Mouse (Mus musculus): ENCODE results near the gene Sla2.
"Not testable (repeated sequence)": the region's sequence is repeated elsewhere in the genome, so short reads cannot be mapped to it uniquely, and the experiment has no call there.

Sla2 gene

DNA sequence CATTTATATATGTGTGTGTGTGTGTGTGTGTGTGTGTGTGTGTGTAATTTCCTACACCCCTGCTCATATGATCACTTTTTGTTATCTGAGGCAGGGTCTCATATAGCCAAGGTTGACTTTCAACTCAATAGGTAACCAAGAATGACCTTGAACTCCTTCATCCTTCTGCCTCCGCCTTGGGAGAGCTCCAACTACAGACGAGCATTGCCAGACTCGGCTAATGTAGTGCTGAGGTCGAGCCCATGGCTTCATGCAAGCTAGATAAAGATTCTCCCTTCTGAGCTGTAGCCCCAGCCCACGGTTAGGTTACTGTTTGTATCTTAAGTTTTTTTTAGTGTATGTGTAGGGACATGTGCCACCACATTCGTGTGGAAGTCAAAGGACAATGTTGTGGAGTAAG, 14.9 kb upstream of the Sla2 start:
- no peak for DNase-seq (ENCODE audit: low read depth, low spot score)

DNA sequence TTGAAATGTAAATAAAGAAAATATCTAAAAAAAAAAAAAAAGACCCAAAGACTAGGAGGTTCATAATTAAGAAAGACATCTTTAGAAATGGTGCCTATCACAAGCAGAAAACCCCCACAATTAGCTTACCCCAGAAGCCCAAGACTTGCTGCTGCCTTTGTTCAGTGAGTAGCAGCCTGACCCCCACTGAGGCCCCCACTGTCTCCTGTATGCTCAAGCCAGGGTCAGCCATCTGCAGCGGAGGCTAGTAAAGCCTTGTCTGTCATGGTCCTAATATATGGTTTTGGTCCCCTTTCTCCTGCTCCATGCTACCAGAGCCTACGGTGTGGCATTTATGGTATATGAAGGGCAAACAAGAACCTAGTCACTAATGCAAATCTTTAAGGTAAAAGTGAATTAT, 14.4 kb upstream of the Sla2 start:
- no peak for DNase-seq (ENCODE audit: low read depth, low spot score)

DNA sequence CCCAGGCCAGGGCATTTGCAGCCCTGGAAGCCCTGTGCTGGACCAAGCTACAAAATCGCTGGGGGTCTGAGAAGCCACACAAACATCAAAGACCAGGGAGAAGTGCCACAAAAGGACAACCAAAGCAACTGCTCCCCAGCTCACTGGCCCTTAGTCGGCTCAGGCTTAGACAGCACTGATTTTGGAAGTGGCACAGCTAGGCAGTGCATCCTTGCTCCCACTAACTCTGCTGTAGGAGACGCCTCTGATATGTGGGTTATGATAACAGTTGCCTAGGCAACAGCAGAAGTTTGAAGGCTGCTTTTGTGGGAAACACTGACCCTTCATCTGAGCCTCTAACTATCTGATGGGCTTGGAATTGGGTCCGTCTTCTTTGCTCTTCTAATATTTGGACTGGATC, 12.2 kb upstream of the Sla2 start:
- DNase-seq (ENCODE audit: low read depth, low spot score): no peak

DNA sequence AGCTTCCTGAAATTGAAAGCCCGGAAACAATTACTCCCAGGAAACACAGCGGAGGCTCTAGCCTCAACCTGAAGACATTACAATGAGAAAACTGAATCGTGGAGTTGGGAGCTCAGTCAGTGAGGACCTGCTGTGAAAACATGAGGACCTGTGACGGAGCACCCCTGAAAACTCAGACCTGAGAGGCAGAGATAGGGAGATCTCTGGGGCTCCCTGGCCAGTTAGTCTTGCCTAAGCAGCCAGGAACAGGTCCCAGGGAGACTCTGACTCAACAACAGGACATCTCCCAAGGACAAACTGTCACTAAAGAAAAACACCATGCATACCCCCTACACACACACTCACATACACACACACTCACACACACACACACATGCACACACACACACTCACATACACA, 11.4 kb upstream of the Sla2 start:
- DNase-seq (ENCODE audit: low read depth, low spot score): no peak

DNA sequence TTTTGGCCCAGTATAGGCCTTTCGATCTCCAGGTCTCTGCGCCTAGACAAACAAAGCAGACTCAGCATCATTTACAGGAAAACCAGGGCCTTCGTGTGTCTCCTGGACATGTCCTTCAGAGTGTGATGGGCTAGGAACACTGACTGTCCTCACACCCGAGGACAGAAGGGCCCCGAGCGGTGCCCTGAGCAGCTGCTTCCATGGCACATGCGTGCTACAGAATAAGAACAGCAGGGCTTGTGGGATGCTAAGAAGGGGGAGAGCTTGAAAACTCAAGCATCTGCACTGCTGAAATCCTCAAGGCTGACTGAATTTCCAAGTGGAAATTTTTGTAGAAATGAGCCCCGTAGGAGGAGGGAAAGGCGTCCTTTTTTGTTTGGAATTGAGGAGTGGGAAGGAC, 10.0 kb upstream of the Sla2 start:
- no peak for DNase-seq (ENCODE audit: low read depth, low spot score)

DNA sequence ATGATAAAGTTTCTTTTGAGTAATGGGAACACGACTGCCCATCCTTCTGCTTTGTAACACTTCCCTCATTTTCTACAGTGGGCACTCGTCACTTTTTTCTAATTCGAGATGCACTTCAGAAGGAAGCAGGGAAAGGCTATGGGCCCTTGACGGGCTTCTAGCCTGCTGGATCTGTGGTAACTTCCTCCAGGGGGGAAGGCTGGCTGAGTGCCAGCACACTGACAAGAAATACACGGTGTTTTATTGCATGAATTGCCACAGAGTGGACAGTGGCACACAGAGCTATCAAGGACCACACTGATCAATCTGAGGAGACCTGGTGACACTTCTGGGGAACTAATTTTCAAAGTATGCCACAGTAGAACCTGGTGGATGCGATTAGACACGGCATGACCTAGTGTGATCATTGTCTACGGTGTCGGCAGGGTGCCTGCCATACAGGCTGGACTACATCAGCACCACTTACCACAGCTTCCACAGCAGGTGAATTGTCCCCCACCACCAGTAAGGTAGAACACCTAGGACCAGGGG, 9.5 kb upstream of the Sla2 start:
- DNase-seq (ENCODE audit: low read depth, low spot score): no peak

DNA sequence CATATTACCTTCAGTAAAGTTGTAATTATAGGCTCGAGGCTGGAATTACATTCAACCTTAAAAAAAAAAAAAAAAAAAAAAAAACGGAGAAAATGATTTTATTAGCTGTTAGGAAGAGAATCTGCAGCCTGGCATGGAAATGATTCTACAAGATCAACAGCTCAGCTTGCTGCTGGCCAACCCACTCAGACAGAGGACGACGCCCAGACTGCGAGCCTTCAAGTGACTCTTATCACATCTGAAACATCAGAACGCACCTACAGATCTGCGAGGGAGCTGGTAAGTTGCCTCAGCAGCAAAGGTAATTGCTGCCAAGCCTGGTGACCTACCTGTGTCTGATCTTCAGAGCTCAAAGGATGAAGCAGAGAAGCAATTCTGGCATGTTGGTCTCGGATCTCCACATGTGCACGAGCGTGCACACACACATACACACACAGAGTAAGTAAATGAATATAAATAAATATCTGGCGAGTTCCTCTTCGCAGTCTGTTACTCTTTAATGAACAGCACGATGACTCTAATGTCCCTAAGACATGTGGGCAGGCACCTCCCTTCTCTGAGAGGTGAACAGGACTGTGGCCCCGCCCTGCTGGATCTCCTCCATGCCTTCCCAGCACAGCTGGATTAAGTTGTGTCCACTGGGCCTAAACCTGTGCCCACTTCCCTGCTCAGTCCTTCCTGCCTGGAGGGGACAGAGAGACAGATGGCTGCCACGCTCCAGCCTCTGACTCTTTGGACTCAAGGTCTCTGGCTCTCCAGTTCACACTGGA, 7.7 kb upstream of the Sla2 start:
- no peak for DNase-seq (ENCODE audit: low read depth, low spot score)

DNA sequence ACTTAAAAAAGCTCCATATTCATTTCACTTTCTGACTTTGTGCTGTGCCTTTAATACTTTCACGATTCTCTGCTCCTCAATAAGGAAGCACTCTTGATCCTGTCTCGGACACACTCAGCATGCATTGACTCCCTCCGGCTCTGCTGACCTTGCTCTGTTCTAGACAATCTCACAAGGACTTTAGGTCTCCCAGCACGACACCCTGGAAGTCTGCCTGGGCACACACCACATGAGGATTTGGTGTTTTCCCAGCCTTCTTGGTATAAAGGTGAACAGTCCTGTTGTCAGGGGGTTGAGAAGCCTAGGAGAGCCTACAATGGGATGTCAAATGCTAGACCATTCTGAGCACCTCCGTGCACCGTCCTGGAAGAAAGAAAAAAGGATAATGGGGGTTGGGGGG, 5.8 kb upstream of the Sla2 start:
- DNase-seq (ENCODE audit: low read depth, low spot score): no peak

DNA sequence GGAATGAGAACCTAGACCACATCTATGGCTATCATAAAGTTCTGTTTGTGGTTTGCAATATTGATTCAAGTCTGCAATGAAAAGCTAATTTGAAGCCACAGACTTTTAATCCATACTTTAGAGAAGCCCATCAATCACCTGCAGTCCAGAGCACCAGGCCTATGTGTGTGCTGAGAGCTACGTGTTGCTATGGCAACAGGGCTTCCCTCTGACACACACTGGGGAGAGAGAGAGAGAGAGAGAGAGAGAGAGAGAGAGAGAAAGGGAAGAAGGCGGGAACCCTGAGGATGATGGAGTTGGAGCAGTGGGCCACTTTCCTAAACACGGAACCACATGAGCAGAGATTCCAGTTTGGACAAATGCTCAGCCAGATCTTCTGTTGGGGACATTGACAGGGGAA, 5.2 kb upstream of the Sla2 start:
- DNase-seq (ENCODE audit: low read depth, low spot score): peak; percentile 41

DNA sequence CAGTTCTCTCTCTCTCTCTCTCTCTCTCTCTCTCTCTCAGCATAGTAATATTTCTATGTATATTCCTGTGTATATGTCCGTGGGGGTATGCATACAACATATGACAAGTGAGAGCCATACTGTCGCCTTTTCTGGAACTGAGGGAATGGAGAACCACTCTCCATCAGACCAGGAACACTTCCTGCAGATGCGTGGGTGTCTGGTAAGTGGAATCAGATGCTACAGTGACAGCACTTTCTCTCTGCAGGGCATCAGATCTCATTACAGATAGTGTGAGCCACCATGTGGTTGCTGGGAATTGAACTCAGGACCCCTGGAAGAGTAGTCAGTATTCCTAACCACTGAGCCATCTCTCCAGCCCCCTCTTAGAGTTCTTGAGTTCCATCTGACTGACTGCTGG, 1.5 kb upstream of the Sla2 start:
- no peak for DNase-seq (ENCODE audit: low read depth, low spot score)

DNA sequence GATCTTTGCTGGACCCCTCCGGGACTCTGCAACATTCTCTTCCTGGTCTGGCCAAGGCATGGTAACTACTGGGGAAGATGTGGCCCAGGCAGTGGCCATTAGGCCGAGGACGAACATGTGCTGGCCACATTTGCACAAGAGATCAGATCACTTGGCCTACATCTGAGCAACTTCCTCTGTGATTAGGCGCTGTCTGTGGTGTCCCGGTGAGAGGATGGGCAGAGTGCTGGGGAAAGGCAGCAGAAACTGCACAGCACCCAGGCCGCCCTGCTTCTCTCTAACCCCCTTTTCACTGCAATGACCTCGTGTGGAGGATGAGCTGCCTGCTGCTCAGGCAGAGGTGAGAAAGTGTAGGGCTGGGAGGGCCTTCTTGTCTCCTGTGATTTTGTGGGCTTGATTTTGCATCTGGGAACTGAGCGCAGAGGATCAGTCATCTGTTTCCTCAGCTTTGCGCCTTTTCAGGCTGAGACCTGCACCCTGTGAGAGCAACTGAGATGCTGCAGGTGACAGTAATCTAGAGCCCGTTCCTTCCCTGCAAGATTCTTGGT, 834 bp downstream of the Sla2 start:
- DNase-seq (ENCODE audit: low read depth, low spot score): no peak

DNA sequence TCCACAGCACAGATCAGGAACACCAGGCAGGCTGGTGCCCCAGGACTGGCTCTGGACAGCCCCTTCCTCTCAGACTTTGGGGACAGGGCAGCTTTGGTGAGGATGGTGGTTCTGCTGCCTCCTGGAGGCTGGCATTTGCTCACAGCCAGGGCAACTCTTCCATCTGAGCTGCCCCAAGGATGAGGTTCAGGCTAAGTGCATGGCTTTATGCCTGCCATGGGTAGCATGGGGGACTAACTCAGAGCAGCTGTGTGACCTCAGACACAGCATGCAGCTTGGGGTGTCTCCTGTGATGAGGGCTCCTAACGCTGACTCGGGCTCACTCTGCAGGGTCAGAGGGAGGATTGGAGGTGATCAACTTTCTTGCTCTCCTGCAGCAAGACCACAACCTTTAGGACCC, 1.3 kb downstream of the Sla2 start:
- not testable (repeated sequence) for DNase-seq (ENCODE audit: low read depth, low spot score)

DNA sequence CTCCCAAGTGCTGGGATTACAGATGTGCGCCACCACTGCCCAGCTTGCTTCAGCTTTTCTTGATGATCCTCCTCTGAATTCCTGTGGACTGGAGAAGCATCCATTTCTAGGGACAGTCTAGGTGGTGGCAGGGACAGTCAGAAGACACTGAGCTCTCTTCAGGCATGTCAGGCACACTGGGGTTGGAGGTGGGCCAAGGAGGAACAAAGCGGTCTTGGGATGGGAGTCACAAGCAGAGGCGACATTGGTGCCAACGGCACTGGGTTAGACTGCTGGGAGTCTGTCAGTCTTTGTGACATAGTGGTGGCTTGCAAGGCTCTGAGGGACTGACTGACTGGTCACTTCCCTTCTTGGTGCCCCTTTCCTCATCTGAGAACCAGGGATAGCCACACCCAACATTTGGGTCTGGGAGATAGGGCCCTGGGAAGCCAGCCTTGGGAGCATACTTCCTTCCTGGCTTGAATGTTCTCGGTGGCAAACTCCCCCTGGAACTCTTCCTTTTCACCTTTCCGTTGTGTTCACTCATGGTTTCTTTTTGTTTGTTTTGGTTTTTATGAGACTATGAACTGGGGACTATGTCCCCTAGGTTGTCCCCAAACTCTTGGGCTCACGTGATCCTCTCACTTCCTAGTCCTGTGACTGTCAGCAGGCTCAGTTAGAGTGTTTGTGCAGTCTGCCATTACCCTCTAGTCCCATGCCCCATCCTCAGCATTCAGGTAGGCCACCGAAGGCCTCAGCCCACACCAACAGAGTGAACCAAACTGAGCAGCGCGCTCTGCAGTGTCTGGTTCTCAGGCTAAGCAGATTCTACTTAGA, 2.4 kb downstream of the Sla2 start:
- DNase-seq (ENCODE audit: low read depth, low spot score): no peak

DNA sequence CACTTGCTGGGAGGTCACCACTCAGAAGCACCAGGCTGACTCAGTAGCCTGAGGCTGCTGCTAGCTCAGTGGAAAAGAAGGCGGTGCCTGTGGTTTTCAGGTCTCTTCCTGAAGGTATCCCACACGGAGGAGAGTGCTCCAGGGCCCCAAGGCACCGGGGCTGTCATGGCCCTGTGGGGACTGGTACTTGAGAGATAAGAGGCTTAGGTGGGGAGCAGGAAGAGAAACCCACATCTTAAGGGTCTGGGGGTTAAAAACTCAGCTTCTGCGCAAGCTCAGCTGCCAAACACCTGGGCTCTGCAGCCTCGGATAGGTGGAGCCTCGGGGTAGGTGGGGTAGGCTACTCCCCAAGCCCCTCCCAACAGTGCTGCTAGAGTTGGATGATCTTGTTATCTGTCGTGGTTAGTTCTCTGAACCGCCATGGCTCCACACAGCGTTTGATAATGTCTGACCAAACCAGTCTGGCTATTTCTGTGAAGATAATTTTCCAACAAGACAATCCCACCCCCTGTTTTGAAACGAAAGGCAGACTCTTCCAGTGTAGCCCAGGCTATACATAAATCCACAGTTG, 4.5 kb downstream of the Sla2 start:
- no peak for DNase-seq (ENCODE audit: low read depth, low spot score)

DNA sequence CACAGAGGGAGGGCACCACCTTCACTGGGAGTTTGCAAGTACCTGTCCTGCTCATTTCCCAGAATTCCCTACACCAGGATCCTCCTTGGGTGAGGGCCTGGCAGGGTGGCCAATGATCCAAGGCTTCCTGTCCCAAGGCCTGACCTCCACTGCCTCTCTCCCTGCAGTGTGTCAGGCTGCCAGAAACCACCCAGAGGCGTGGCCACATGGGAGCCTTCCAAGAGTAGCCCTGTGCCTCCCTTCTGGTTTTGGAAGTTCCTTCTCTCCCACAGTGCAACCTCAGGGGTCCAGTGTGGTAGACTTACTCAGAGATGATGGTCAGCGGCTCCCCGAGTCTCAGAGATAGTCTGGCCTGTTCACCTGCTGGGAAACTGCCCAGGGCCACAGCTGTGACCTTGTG, 7.5 kb downstream of the Sla2 start:
- DNase-seq (ENCODE audit: low read depth, low spot score): no peak

DNA sequence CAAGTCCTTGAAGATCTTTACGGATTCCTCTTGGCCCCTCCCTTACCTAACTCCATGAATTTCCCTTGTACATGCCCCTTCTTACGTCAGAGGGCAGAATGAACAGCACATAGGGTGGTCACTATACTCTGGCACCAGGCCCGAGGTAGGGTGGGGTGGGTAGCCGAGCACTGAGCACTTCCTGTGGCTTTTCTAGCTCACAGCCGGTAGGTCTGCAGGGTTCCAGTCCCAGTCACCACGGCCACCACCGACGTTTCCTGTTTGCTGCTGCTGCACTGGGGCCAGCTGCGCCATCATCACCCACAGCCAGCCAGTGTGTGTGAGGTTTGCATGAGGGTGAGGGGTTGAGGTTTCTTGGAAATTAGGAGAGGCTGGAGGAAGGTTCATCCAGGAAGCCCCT, 9.3 kb downstream of the Sla2 start:
- DNase-seq (ENCODE audit: low read depth, low spot score): no peak

DNA sequence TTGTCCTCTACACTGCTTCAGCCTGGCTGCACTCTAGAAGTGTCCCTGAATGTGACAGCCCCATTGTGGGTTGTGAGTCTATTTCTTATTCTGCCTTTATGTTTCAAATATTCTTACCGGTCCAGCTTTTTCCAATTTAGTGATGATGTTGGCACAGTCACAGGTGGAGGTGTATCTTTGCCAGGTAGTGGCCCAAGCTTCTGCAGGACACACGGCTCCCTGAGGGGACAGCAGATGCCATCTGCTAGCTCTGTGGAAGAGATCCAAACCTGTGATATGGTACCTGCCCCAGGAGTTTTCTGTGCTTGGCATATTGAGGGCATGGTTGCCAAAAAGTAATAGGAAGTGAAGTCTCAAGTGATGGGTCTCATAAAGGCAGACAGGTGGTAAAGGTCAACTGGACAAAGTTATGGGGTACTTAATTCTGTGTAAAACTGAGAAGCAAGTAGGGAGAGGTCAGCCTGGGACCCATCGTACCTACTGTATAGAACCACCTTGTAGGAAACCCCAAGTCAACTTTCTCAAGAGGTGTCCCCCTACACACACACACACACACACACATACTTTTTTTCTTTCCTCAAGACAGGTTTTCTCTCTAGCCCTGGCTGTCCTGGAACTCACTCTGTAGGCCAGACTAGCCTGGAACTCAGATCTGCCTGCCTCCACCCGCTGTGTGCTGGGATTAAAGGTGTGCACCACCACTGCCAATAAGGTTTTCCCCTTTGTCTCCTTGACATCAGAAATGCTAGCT, 12.1 kb downstream of the Sla2 start:
- no peak for DNase-seq (ENCODE audit: low read depth, low spot score)

DNA sequence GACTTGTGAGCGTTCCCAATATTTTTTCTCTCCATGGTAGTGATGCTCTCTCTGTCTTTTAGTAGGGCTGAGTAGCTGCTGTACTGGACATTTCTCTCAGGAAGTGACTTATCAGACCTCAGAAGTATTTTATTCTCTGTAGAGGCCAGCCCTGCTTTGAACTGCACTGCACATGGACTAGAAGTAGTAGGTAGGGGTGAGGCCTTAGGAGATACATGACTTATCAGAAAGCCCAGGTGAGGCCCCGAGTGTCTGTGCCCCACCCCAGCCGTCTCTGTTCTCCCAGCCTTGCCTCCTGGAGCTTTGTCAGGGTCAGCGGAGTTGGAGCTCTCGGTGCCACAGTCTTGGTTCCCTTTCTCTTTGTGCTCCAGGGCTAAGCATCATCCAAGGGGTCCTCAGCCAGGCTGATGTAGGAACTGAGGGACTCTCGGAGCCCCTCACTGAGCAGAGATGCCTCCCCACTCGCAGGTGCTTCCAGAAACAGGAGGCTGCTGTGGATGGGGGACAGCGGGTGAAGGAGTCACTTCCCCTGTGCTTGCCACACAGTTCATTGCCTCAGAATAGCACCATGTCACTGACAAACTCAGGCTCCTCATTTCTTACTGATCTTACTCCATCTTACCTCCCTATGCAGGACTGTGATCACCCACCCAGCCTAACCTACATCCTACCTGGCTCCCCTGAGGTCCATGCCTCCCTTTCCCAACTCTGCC, 12.8 kb downstream of the Sla2 start:
- no peak for DNase-seq (ENCODE audit: low read depth, low spot score)

DNA sequence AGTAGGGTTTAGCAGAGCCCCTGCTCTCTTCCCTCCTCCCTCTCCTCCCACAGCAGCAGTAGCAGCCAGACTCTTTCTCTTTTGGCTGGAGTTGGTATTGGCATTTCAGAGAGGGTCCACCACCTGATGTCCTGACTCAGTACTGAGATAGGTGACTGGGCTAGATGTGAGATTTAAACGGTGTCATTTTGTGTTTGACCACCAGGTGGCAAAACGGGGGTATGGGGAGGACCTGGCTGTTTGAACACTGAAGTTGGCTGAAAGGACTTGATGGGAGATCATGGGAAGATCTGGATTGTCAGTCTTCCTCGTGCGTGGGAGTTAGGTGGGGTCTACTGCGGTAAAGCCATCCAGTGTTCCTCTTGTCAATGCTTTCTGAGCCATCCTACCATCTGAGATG, 13.4 kb downstream of the Sla2 start:
- peak; percentile 68 for DNase-seq (ENCODE audit: low read depth, low spot score)

DNA sequence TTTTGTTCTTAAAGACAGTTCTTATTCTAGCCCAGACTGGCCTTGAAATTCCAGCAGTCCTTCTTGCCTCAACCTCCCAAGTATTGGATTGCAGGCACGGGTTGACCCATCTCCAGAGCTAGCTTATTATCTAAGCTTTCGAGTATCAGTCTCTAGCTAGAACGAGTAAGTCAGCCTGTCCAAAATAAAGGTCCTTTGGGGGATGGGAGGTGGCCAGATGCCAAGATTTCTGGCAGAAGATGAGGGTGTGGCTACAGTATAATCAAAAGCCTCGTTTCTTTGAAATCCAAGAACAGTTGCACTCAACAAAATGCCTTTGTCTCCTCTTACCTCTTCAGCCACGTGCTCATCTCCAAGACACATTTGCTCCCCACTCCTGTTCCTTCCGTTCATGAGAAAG, 16.5 kb downstream of the Sla2 start:
- DNase-seq (ENCODE audit: low read depth, low spot score): no peak

DNA sequence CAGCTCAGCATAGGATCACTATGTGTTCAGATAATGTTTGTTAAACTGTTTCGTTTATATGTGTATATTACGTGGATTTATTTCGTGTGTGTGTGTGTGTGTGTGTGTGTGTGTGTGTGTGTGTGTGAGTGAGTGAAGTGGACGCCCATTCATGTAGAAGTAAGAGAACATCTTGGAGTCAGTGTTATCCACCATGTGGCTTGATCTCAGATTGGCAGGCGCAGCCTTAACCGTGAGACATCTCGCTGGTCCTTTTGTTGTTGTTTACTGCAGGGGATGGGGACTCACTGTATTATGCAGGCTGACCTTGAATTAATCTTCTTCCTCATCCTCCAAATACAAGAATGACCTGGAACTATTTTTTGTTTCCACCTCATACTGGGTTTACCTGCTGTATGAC, 17.4 kb downstream of the Sla2 start:
- DNase-seq (ENCODE audit: low read depth, low spot score): no peak

All from forelimb bud, embryonic 11.5 days (tissue).